Mouse (Mus musculus) liver, adult 2 months (tissue): ENCODE results near the gene Sypl2.

Source experiments
- CTCF ChIP-seq: fragments of 200-500 bp; IDR thresholded peaks from 2 replicates; pipeline ENCODE4 v1.5.1; 2011; ENCODE audit warnings: low read depth, low read length, control low read depth
- POLR2A ChIP-seq: fragments of 200-500 bp; IDR thresholded peaks from 2 replicates; pipeline ENCODE4 v1.6.1; 2011; ENCODE audit warnings: low read length, control low read depth; ENCODE audit not compliant: insufficient read depth; ENCODE audit errors: extremely low read depth

DNA sequence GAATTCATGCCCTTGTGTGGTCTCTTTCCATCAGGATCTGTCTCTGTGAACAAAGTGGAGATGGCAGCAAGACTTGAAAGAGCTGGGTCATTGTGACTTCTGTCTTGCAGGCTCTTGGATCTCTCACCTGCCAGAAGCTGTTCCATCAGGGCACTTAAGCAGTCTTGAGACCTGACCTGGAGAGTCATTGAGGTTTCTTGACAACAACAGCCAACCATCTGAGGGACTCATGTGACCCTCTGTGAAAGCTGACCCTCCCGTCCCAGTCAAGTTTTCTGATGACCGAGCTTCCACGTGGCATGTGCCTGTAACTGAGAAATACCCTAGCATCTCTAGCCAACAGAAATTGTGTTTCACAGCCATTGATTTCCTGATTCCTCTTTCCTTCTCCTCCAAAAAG, 41.7 kb downstream of the Sypl2 start:
- TF ChIP-seq CTCF (no peak), POLR2A (no peak)
